In genomic region chr11:18989669-18990243, GRCm38 (mm10) we compare ENCODE assay signal across 11 mouse cellular contexts. TPM values are rescaled to one million over a fixed set of nuclear protein-coding genes. Genes with fewer than 3 reads are reported as not detected.
DNase-seq lines count a peak whose midpoint lies in the region; ATAC-seq and TF ChIP-seq lines count a peak whose summit lies in the region.
"Had no signal": no experiment of that assay in that cellular context is flagged by ENCODE, and none has a peak within 500 bp of the region (broad histone marks: within the 10 kb centered on the region; RNA-seq: fewer than 3 reads in every experiment).

No protein-coding gene starts in this region.

- H3K9me3 ChIP-seq in heart, embryonic 12.5 days (replicated peaks): no peaks in the 10 kb centered on the region
- no peaks in the 10 kb centered on the region for H3K9me3 ChIP-seq in hindbrain, embryonic 13.5 days
- no peaks in the 10 kb centered on the region for H3K9me3 ChIP-seq in midbrain, postnatal 0 days (ENCODE audit: low read length)
- H3K9me3 ChIP-seq in intestine, embryonic 16.5 days (ENCODE audit: control insufficient read depth, low read length): no peaks in the 10 kb centered on the region

- TF ChIP-seq CTCF in embryonic fibroblast, embryonic 13.5 days (IDR thresholded peaks at IDR 0.05; ENCODE audit: borderline replicate concordance, insufficient read depth, low read length): no peak
- no peak for TF ChIP-seq CTCF in midbrain, postnatal 0 days (IDR thresholded peaks at IDR 0.05)

- no peak overlapping the region for H3K4me2 ChIP-seq in heart, embryonic 12.5 days
- peak overlapping the region; percentile 13; the same call in 1 of the 2 replicates for H3K4me2 ChIP-seq in hindbrain, embryonic 13.5 days
- 0 out of 2 replicates have a peak overlapping the region, but pooled peaks have one; percentile 12 for H3K4me2 ChIP-seq in midbrain, postnatal 0 days (ENCODE audit: low read depth, low read length, poor library complexity, severe bottlenecking)
- no peak overlapping the region for H3K4me2 ChIP-seq in intestine, embryonic 16.5 days (ENCODE audit: low read depth, low read length)

- H3K27ac ChIP-seq in heart, embryonic 12.5 days (ENCODE audit: poor library complexity, severe bottlenecking): peak overlapping the region; percentile 63; the same call in 1 of the 2 replicates
- peak overlapping the region; percentile 12; the same call in 1 of the 2 replicates for H3K27ac ChIP-seq in embryonic fibroblast, embryonic 13.5 days (ENCODE audit: insufficient read depth, low read length)
- peak overlapping the region; percentile 75 for H3K27ac ChIP-seq in hindbrain, embryonic 13.5 days
- H3K27ac ChIP-seq in midbrain, postnatal 0 days (ENCODE audit: low read depth, low read length): no peak overlapping the region
- H3K27ac ChIP-seq in intestine, embryonic 16.5 days (ENCODE audit: low read length): no peak overlapping the region

- TF ChIP-seq POLR2A in embryonic fibroblast, embryonic 13.5 days (IDR thresholded peaks at IDR 0.05; ENCODE audit: low read depth, low read length): no peak

- ATAC-seq in heart, embryonic 12.5 days (ENCODE audit: insufficient number of reproducible peaks, low FRiP score): no peak
- peak; percentile 43 for ATAC-seq in hindbrain, embryonic 13.5 days (ENCODE audit: low FRiP score)
- ATAC-seq in midbrain, postnatal 0 days (ENCODE audit: low FRiP score): peak; percentile 22; the same call in 1 of the 2 replicates
- ATAC-seq in intestine, embryonic 16.5 days: no peak

- no peak overlapping the region for H3K9ac ChIP-seq in heart, embryonic 12.5 days
- peak overlapping the region; percentile 21 for H3K9ac ChIP-seq in hindbrain, embryonic 13.5 days
- no peak overlapping the region for H3K9ac ChIP-seq in midbrain, postnatal 0 days (replicated peaks; ENCODE audit: low read length, poor library complexity, severe bottlenecking)
- H3K9ac ChIP-seq in intestine, embryonic 16.5 days (ENCODE audit: low read depth, low read length): no peak overlapping the region

- H3K4me3 ChIP-seq in heart, embryonic 12.5 days: no peak overlapping the region
- H3K4me3 ChIP-seq in embryonic fibroblast, embryonic 13.5 days (ENCODE audit: insufficient read depth, low read length): no peak overlapping the region
- H3K4me3 ChIP-seq in hindbrain, embryonic 13.5 days: no peak overlapping the region
- no peak overlapping the region for H3K4me3 ChIP-seq in midbrain, postnatal 0 days (ENCODE audit: low read depth, low read length)
- H3K4me3 ChIP-seq in intestine, embryonic 16.5 days (ENCODE audit: low read length): no peak overlapping the region

- DNase-seq in heart, adult 9 months (ENCODE audit: low spot score in 2 of 2): no peak
- no peak for DNase-seq in midbrain, postnatal 0 days (ENCODE audit: low spot score)
- no peak for DNase-seq in thymus, postnatal 14 days
- DNase-seq in lung, adult 18-20 months: no peak
- DNase-seq: cerebellum, adult 8-10 months; kidney, adult 2 months; spleen, adult 18-20 months had no signal

- H3K4me1 ChIP-seq in heart, embryonic 12.5 days (replicated peaks): peaks cover 54% of the 10 kb centered on the region
- H3K4me1 ChIP-seq in embryonic fibroblast, embryonic 13.5 days (ENCODE audit: control insufficient read depth, insufficient read depth, low read length): peaks cover 15% of the 10 kb centered on the region
- H3K4me1 ChIP-seq in hindbrain, embryonic 13.5 days (replicated peaks): peaks cover 67% of the 10 kb centered on the region
- peaks cover 10% of the 10 kb centered on the region for H3K4me1 ChIP-seq in midbrain, postnatal 0 days (ENCODE audit: insufficient read depth, low read length)
- no peaks in the 10 kb centered on the region for H3K4me1 ChIP-seq in intestine, embryonic 16.5 days (ENCODE audit: control insufficient read depth, insufficient read depth, low read length)

- WGBS in heart, embryonic 12.5 days: 50% methylated on average over 6 of the region's 6 CpGs
- 11% methylated on average over 6 of the region's 6 CpGs for WGBS in hindbrain, embryonic 13.5 days
- 15% methylated on average over 6 of the region's 6 CpGs for WGBS in midbrain, postnatal 0 days
- whole genome bisulfite sequencing in intestine, embryonic 16.5 days: 65% methylated on average over 6 of the region's 6 CpGs

- no peaks in the 10 kb centered on the region for H3K27me3 ChIP-seq in heart, embryonic 12.5 days (replicated peaks)
- H3K27me3 ChIP-seq in hindbrain, embryonic 13.5 days: no peaks in the 10 kb centered on the region
- H3K27me3 ChIP-seq in midbrain, postnatal 0 days (ENCODE audit: insufficient read depth, low read length): no peaks in the 10 kb centered on the region
- no peaks in the 10 kb centered on the region for H3K27me3 ChIP-seq in intestine, embryonic 16.5 days (replicated peaks; ENCODE audit: control insufficient read depth, insufficient read depth, low read length)

- H3K36me3 ChIP-seq in heart, embryonic 12.5 days: peaks cover 75% of the 10 kb centered on the region
- H3K36me3 ChIP-seq in hindbrain, embryonic 13.5 days: peaks cover 60% of the 10 kb centered on the region
- no peaks in the 10 kb centered on the region for H3K36me3 ChIP-seq in midbrain, postnatal 0 days (ENCODE audit: insufficient read depth, low read length)
- H3K36me3 ChIP-seq in intestine, embryonic 16.5 days (ENCODE audit: control insufficient read depth, insufficient read depth, low read length): peaks cover 9% of the 10 kb centered on the region; the same call in 1 of the 2 replicates

RNA-seq across cellular contexts. Expression of gene Meis1, which starts 29.0 kb away (rescaled TPM):
- 75.9 and 81.4 TPM in 2 replicates for polyA plus RNA-seq in heart, embryonic 12.5 days (2016; fragmentation: Nextera tagmentation; extraction: Ambion mirVana)
- polyA plus RNA-seq in embryonic fibroblast, embryonic 13.5 days (2011; ENCODE audit: insufficient read length, low read depth, missing spikeins): 22.1 and 34.6 TPM in 2 replicates
- 211 and 212 TPM in 2 replicates for polyA plus RNA-seq in hindbrain, embryonic 13.5 days (2015; fragmentation: Nextera tagmentation; extraction: Ambion mirVana)
- 28.6 and 40.1 TPM in 2 replicates for total RNA-seq in midbrain, postnatal 0 days (2014; rRNA removed)
- 16.1 and 18.8 TPM in 2 replicates for polyA plus RNA-seq in midbrain, postnatal 0 days (2015; fragmentation: Nextera tagmentation; extraction: Ambion mirVana)
- 76.1 and 84.7 TPM in 2 replicates for polyA plus RNA-seq in intestine, embryonic 16.5 days (2015; fragmentation: Nextera tagmentation; extraction: Ambion mirVana)

Comparison
In these comparisons a context has a peak if more than half of its experiments do, and no peak if none do; other contexts are left out.
1. ATAC-seq: peak in hindbrain, embryonic 13.5 days (single experiment) and midbrain, postnatal 0 days (single experiment); none in heart, embryonic 12.5 days (single experiment) and intestine, embryonic 16.5 days (single experiment).
2. H3K27ac ChIP-seq: peak in heart, embryonic 12.5 days (single experiment), embryonic fibroblast, embryonic 13.5 days (single experiment) and hindbrain, embryonic 13.5 days (single experiment); none in midbrain, postnatal 0 days (single experiment) and intestine, embryonic 16.5 days (single experiment).
3. H3K4me2 ChIP-seq: peak in hindbrain, embryonic 13.5 days (single experiment) and midbrain, postnatal 0 days (single experiment); none in heart, embryonic 12.5 days (single experiment) and intestine, embryonic 16.5 days (single experiment).